Mouse (Mus musculus) 416B (cell line): ENCODE results near the gene Speer4d.
A peak's percentile ranks its signal among the peaks of the same experiment; 100 is the strongest.
"Not testable (repeated sequence)": the region's sequence is repeated elsewhere in the genome, so short reads cannot be mapped to it uniquely, and the experiment has no call there.

Source experiments
- DNase-seq: peaks from one replicate; pipeline ENCODE4 v3.0.0; 2011; ENCODE audit warnings: low read depth

Gene Speer4d

DNA sequence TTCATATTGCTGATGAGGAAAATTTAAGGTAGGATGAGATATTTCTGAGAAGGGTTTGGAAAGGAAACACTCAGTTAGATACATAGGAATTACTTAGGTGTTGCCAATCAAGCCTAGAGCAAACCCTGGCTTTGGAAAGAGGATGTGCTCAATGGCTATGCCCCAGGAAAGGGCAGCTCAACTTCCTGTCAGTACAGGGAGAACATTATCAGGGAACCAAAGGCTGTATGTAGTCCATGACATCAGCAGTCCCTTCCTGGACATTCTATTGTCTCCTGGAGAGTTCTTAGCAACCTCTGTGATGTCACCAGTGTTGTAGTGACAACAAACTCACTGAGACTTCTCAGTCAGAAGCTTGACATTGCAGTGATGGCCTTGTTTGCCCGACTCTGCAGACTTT is at the start of gene Speer4d:
TSS of gene Speer4d (plus strand) at position 301 of the 400 bp plus-strand sequence.
- DNase-seq = not testable (repeated sequence)

DNA sequence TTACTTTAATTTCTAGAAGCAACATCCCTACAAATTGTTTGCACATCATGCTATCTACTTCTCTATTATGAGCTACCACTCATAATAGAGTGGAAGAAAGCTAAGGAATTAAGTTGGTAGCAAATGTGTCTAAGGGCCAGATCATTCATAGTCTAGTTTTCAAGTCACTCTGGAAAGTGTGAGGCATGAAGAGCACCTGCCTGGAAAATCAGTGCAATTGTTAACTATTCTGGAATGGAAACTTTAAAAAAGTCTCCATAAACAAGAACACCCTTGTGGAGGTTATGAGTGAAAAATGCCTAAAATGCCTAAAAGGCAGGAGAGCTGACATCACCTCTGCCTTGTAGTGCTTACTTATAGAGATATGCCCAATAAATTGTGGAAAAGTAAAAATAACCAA is 45.1 kb upstream of the Speer4d start:
- DNase-seq = not testable (repeated sequence)

DNA sequence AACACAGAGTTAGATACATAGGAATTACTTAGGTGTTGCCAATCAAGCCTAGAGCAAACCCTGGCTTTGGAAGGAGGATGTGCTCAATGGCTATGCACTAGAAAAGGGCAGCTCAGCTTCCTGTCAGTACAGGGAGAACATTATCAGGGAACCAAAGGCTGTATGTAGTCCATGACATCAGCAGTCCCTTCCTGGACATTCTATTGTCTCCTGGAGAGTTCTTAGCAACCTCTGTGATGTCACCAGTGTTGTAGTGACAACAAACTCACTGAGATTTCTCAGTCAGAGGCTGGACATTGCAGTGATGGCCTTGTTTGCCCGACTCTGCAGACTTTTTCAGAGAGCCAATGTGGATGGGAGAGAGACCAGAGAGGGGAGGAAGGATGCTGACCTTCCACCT is 41.8 kb upstream of the Speer4d start, which contains the start of gene Gm21083:
TSS of gene Gm21083 (plus strand) at position 301 of the 400 bp plus-strand sequence.
- DNase-seq = not testable (repeated sequence)

DNA sequence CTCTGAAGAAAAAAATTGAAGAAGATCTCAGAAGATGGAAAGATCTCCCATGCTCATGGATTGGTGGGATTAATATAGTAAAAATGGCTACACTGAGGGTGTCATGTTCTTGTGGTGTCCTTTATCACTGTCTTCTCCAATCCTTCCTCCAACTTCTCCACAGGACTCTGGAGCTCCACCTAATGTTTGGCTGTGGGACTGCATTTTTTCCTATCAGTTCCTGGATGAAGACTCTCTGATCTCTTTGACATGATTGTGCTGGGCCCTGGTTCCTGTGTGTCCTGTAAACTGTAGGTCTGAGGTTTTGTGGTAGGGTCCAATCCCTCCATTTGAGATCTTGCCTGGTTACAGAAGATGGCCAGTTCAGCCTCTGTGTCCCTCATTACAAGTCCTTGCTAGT is 32.5 kb upstream of the Speer4d start:
- DNase-seq = peak; percentile 56

DNA sequence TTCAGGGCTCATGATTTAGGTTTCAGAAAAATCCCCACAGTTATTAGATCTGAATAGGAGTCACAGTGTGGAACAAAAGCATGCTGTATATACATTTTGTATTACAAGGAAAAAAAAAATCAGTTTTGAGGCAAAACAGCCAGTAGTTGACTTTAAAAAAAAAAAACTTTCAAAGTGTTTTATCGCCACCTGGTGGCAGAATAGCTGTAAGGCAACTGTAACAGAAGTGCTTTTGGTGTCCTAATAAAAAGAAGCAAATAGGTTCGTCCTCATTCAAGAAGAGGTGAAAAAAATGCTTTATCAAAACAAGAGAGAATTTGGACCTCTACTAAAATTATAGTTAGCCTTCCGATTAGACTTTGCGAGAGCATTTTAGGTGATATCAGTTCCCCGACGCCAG is 30.6 kb upstream of the Speer4d start:
- DNase-seq = peak; percentile 56

DNA sequence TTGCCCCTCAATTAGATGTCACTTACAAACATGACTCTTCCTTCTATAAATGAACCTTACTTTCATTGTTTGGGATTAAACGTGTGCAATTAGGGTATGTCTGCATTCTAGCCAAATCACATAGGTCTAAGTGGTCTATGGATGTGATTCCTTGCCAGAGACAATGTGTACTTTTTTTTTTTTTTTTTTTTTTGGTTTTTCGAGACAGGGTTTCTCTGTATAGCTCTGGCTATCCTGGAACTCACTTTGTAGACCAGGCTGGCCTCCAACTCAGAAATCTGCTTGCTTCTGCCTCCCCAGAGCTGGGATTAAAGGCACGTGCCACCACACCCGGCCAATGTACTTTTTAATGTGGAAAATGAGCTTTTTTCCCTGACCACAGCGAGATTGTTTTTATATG is 28.2 kb upstream of the Speer4d start:
- DNase-seq = not testable (repeated sequence)

DNA sequence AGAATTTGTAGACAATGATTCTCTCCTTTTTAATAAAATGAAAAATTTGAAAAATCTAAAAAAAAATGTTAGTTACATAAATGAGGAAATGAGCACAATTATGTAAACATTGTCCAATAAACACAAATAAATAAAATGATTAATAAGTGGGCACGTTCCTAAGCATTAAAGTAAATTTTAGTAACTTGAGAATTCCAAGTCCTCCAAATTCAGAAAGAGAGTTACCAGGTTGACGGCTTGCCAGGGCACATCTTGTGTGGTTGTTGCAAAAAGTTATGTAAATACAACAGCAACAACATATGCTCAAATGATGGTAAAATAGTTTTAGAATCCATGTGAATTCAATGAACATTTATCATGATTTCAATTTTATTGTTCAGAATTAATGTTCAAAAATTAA is 27.3 kb upstream of the Speer4d start:
- not testable (repeated sequence) for DNase-seq

DNA sequence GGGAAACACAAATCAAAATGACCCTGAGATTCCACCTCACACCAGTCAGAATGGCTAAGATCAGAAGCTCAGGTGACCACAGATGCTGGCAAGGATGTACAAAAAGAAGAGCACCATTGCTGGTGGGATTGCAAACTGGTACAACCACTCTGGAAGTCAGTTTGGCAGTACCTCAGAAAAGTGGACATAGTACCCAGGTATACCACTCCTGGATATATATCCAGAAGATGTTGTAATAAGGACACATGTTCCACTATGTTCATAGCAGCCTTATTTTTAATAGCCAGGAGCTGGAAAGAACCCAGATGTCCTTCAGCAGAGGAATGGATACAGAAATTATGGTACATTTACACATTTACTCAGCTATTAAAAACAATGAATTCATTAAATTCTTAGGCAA is 20.0 kb upstream of the Speer4d start:
- not testable (repeated sequence) for DNase-seq

DNA sequence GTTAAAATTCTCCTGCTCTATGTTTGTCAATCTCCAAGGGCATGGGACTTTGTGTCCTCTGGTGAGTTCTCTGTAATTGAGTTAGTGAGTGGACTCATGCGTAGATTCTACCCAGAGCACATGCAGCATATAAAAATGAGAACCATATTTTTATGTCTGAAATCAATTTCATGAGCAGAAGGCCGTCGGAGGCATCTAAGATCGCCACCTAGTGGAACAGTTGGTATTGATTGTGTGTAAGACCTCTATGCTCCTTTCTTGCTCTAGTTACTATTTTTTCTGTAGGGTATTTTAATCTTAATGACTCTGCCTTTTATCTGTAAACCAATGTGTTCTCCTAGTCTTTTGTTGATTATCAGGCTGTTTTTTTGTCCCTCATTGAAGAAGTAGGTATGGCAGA is 18.5 kb upstream of the Speer4d start:
- DNase-seq = peak; percentile 48

DNA sequence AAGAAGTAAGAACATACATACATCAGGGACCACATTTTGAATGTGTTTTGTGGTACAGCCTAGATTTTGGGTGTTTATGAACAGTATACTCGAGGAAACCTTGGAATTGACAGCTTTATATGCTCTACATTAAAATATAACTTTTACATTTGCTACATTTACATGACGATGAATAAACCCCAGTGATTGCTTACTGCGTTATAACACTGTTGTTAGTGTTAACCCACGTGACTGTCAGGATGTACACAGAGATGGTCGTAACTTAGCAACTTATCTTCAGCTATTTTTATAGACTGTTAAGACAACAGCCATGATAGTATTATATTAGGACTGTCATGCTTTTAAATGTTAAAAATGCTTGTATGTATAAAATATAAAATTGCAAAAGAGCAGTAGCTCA is 17.4 kb upstream of the Speer4d start:
- DNase-seq = not testable (repeated sequence)

DNA sequence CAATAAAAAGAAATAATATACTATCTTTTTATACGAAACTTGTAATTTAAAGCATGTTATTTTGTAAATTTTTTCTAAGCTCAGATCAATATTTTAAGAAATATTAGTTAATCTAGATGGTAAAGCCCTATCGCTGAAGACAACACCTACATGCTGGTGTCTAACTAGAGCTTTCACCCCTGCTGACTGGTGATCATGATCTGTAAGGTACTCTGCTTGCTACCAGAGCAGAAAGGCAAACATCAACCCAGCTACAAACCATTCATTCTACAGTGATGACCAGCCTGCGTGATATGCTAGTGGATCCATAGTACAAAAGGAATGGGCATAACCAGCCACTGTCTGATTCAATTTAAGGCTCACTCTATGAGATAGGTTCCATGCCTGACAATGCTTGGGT is 16.9 kb upstream of the Speer4d start:
- not testable (repeated sequence) for DNase-seq

DNA sequence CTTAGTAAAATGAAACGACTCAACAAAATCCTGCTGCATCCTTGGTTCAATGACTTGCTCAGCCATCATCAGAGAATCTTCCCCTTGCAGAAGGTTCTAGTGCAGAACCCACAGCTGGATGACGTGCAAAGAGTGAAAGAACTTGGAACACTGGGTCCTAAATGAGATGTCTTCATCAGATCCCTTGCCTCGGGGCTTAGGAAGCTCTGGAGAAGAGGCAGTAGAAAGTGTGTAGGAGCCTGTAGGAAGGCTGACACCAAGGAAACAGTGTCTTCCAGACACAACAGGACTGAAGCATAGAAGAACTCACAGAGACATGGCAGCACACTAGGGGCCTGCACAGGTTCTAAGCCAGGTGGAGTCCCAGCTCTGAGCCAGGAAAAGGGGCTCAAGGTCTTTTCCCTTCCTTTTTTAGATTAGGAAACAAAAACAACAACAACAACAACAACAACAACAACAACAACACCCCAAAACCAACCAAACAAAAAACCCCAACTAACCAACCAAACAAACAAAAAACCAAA is 16.4 kb upstream of the Speer4d start:
- not testable (repeated sequence) for DNase-seq

DNA sequence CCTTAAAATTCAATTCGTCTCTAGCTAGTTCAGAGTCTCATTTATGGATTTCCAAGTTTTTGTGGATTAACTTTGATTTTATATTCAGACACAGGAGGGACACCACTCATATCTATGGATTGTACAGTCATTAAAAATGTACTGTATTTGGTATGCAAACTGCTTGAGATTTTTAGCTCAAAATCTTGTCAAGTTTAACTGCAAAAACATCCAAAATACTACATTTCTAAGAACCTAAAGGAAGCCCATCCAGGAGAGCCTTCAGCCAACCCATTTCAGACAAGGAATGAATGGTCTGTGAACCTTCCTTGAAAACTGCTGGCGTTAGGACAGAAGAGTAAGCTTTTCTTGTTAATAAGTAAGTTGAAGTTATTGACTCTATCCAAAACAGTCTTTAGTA is 15.9 kb upstream of the Speer4d start:
- not testable (repeated sequence) for DNase-seq

DNA sequence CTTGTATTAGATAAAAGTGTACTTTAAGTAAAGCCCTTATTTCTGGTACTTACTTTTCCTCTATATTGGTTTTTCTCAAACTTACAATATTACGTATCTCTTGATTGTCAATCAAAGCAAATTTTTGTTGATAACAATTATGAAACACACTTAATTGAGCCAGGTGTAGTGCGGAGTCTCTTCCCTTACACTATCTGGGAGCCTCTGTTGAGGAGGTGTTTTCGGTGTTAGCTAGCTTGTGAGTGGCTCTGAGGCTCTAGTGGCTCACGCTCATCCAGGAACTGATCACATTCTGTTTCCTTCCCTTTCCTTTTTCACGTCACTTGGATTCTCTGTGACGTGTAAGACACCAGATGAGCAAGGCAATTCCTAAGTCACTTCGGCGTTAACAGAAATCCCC is 15.3 kb upstream of the Speer4d start:
- not testable (repeated sequence) for DNase-seq

DNA sequence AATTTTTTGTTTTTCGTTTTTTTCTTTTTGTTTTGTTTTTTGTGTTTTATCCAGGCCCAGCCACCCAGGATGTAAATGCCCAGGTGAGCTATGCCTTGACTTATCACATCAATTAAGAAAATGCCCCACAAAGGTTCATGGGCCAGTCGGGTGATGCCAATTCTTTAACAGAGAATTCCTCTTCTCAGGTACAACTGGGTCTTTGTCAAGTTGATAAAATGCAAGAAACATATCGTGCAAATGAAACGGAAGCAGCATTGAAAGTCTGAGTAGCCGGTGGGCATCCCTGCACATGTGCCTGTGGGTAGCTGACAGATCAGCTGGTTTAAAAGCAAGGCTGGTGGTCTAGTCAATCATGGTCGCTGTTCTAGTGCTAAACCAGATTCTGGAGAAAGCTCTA is 12.2 kb upstream of the Speer4d start:
- DNase-seq = not testable (repeated sequence)

DNA sequence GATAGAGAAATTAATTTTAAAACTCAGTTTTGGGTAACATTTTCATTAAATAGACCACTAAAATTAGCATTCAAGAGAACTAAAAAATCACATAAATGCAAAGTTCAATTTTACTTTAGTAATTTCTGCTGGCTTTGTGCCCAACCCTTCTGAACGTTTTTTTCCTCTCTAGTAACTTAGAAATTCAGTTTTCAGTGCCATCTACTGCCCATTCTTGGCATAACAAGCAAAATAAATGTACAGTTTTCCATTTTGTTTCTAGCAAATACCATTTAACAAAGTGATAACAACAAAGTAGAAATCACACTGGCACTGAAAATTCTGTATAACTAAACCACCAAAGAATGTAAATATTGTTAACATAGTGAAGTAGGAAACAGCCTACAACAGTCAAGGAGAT is 8.2 kb upstream of the Speer4d start:
- peak; percentile 53 for DNase-seq

DNA sequence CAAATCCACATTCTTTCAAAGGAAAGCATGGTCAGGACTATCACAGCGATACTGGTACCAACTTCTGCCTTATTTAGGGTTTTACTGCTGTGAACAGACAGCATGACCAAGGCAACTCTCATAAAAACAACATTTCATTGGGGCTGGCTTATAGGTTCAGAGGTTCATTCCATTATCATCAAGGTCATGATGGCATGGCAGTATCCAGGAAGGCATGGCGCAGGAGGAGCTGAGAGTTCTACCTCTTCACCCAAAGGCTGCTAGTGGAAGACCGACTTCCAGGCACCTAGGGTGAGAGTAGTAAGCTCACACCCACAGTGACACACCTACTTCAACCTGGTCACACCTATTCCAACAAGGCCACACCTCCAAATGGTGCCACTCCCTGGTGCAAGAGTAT is 2.7 kb upstream of the Speer4d start:
- not testable (repeated sequence) for DNase-seq

DNA sequence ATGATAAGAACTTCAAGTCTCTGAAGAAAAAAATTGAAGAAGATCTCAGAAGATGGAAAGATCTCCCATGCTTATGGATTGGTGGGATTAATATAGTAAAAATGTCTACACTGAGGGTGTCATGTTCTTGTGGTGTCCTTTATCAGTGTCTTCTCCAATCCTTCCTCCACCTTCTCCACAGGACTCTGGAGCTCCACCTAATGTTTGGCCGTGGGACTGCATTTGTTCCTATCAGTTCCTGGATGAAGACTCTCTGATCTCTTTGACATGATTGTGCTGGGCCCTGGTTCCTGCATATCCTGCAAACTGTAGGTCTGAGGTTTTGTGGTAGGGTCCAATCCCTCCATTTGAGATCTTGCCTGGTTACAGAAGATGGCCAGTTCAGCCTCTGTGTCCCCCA is 9.3 kb downstream of the Speer4d start:
- not testable (repeated sequence) for DNase-seq

DNA sequence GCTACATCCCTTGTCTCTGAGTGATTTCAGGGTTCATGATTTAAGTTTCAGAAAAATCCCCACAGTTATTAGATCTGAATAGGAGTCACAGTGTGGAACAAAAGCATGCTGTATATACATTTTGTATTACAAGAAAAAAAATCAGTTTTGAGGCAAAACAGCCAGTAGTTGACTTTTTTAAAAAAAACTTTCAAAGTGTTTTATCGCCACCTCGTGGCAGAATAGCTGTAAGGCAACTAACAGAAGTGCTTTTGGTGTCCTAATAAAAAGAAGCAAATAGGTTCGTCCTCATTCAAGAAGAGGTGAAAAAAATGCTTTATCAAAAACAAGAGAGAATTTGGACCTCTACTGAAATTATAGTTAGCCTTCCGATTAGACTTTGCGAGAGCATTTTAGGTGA is 11.2 kb downstream of the Speer4d start:
- peak; percentile 35 for DNase-seq

DNA sequence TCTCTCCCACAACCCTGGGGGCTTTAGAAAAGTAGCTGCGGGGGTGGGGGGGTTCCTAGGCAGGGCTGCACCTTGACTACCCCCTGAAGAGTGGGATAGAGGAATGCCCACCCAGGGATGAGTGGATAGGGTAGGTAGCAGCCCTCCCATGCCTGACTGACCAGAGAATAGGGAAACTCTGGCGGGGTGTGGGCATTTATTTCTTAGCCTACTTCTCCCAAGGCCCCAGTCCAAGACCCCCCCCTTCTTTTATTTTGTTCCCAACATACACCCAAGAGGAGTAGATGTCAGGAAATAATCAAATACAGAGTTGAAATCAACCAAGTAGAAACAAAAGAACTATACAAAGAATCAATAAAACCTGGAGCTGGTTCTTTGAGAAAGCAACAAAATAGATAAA is 18.8 kb downstream of the Speer4d start:
- DNase-seq = not testable (repeated sequence)

DNA sequence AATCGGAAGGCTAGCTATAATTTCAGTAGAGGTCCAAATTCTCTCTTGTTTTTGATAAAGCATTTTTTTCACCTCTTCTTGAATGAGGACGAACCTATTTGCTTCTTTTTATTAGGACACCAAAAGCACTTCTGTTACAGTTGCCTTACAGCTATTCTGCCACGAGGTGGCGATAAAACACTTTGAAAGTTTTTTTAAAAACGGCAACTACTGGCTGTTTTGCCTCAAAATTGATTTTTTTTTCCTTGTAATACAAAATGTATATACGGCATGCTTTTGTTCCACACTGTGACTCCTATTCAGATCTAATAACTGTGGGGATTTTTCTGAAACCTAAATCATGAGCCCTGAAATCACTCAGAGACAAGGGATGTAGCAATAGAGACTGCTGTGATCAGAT is 26.8 kb downstream of the Speer4d start:
- peak; percentile 9 for DNase-seq

DNA sequence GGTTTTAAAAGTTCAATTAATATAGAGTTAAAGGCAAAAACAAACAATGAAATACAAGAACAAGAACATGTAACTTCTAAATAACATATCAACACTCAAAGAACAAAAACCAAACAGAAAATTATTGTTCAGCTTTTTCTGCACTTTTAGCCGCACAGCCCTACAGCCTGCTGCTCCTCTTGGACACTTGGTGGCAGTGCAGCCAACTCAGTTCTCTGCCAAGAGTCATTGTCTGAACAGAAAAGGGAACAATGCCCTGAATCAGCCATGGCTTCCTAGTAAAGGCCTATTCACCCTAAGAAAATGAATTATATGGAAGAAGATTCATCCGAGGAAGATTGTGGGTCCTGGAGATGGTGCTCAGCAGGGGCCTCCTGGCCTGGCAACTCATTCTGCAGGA is 33.5 kb downstream of the Speer4d start:
- peak; percentile 31 for DNase-seq

DNA sequence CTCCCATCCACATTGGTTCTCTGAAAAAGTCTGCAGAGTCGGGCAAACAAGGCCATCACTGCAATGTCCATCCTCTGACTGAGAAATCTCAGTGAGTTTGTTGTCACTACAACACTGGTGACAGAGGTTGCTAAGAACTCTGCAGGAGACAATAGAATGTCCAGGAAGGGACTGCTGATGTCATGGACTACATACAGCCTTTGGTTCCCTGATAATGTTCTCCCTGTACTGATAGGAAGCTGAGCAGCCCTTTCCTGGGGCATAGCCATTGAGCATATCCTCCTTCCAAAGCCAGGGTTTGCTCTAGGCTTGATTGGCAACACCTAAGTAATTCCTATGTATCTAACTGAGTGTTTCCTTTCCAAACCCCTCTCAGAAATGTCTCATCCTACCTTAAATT is 38.1 kb downstream of the Speer4d start, which contains the start of gene 4930572O03Rik:
TSS of gene 4930572O03Rik (minus strand) at position 101 of the 400 bp plus-strand sequence.
- not testable (repeated sequence) for DNase-seq

DNA sequence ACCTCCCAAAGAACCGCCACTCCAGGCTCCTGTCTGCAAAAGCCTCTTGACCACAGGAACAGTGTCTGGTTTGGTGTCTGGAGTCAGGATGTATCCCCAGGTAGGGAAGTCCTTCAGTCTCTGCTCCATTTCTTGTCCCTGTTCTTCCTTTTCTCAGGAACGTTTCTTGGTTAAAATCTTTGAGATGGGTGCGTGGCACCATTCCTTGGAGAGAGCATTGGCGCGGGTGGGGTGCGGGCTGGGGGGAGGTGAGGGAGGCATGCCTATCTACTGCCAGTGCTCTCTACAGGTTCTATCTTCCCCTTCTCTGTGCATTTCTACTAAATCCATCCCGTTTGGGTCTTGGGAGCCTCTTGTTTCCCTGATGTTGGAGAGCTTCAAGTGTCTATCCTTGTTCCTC is 45.0 kb downstream of the Speer4d start:
- DNase-seq = not testable (repeated sequence)
